Mouse (Mus musculus): Measurements from ENCODE around the gene Gm10251. TPM values are rescaled to one million over a fixed set of nuclear protein-coding genes. Genes with fewer than 3 reads are reported as not detected.
A peak's percentile ranks its signal among the peaks of the same experiment; 100 is the strongest.
"Not testable (repeated sequence)": the region's sequence is repeated elsewhere in the genome, so short reads cannot be mapped to it uniquely, and the experiment has no call there.

Gm10251 gene
- not detected in 2 replicates for polyA plus RNA-seq (2014; fragmentation: Nextera tagmentation; extraction: Ambion mirVana)

DNA sequence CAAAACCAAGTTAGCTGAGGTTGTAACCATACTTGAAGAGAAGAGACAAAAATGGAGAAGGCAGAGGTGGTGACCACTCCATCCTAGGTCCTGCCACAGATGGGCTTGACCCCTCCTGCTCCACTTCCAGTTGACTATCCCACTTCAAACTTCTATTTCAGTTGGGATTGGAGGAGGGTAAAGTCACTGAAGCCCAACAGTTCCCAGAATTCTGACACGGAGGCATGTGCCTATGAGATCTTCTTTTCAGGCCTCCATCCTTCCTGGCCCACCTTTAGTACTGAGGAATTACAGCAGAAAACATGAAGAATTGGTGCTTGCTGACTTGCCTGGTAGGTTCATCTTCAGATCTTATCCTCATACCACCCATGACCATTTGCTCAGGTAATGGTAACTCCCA, at the start of gene Gm10251:
Gene Gm10251, minus strand, starts transcription at position 101 of the 400 bp plus-strand sequence.
- not testable (repeated sequence) for ATAC-seq (ENCODE audit: low FRiP score); H3K4me2 ChIP-seq (replicated peaks; ENCODE audit: low read depth, low read length); H3K27ac ChIP-seq (ENCODE audit: low read depth, low read length); H3K27me3 ChIP-seq (ENCODE audit: control insufficient read depth, insufficient read depth, low read length); H3K9ac ChIP-seq (ENCODE audit: low read depth, low read length); H3K9me3 ChIP-seq (ENCODE audit: control insufficient read depth, low read length); DNase-seq (ENCODE audit: low spot score); H3K4me3 ChIP-seq (ENCODE audit: low read depth, low read length); H3K4me1 ChIP-seq (replicated peaks; ENCODE audit: control insufficient read depth, insufficient read depth, low read length); H3K36me3 ChIP-seq (ENCODE audit: control insufficient read depth, insufficient read depth, low read length)
- WGBS, result no CpG with 5 or more reads among the region's 1 CpGs

DNA sequence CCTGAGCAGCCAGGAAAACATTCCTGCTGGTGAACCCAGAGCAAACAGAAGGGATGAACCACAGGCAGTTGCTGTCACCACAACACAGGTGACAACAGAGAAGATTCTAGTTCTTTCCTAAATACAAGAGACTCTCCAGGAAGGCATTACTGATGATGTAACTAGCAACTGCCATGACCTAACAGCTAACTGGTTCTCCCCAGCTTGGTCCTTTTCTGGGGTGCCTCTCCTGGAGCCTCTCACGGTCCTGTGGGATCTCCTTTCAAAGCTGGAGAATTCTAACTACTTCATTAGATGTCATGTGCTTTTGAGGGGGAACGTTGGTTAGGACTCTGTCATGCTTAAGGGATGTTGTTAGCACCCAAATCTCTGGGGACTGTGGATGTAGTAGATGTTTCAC, 36.2 kb upstream of the Gm10251 start, which contains the start of gene Gm8050:
Gene Gm8050, minus strand, starts transcription at position 101 of the 400 bp plus-strand sequence.
- ATAC-seq (ENCODE audit: low FRiP score); H3K9me3 ChIP-seq (ENCODE audit: control insufficient read depth, low read length); H3K4me3 ChIP-seq (ENCODE audit: low read depth, low read length); H3K4me2 ChIP-seq (replicated peaks; ENCODE audit: low read depth, low read length); H3K36me3 ChIP-seq (ENCODE audit: control insufficient read depth, insufficient read depth, low read length); H3K27me3 ChIP-seq (ENCODE audit: control insufficient read depth, insufficient read depth, low read length); H3K27ac ChIP-seq (ENCODE audit: low read depth, low read length); DNase-seq (ENCODE audit: low spot score); H3K4me1 ChIP-seq (replicated peaks; ENCODE audit: control insufficient read depth, insufficient read depth, low read length); H3K9ac ChIP-seq (ENCODE audit: low read depth, low read length): not testable (repeated sequence)
- WGBS, result no CpG with 5 or more reads among the region's 2 CpGs

DNA sequence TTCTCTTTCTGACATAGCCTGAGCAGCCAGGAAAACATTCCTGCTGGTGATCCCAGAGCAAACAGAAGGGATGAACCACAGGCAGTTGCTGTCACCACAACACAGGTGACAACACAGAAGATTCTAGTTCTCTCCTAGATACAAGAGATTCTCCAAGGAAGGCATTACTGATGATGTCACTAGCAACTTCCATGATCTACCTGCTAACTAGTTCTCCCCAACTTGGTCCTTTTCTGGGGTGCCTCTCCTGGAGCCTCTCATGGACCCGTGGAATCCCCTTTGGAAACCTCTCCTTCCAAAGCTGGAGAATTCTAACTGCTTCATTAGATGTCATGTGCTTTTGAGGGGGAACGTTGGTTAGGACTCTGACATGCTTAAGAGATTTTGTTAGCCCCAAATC, 61.7 kb downstream of the Gm10251 start, which contains the start of gene Gm3460:
Gene Gm3460, minus strand, starts transcription at position 101 of the 400 bp plus-strand sequence.
- H3K27me3 ChIP-seq (ENCODE audit: control insufficient read depth, insufficient read depth, low read length); DNase-seq (ENCODE audit: low spot score); H3K4me3 ChIP-seq (ENCODE audit: low read depth, low read length); ATAC-seq (ENCODE audit: low FRiP score); H3K4me2 ChIP-seq (replicated peaks; ENCODE audit: low read depth, low read length); H3K36me3 ChIP-seq (ENCODE audit: control insufficient read depth, insufficient read depth, low read length); H3K9ac ChIP-seq (ENCODE audit: low read depth, low read length); H3K9me3 ChIP-seq (ENCODE audit: control insufficient read depth, low read length); H3K27ac ChIP-seq (ENCODE audit: low read depth, low read length); H3K4me1 ChIP-seq (replicated peaks; ENCODE audit: control insufficient read depth, insufficient read depth, low read length): not testable (repeated sequence)
- WGBS, result no CpG with 5 or more reads among the region's 2 CpGs

DNA sequence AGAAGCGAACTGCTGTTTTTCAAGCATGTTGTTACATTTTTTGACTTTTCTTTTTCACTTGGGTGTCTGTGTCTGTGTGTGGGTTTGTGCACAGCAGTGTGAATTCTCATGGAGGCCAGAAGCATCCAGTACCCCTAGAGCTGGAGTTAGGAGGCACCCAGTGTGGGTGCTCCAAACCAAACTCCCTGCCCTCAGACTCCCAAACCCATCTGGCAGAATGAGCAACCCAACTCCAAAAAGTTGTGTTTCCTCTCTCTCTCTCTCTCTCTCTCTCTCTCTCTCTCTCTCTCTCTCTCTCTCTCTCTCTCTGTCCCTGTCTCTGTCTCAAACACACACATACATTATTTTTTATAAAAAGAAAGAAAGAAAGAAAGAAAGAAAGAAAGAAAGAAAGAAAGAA, 77.5 kb downstream of the Gm10251 start:
- H3K9me3 ChIP-seq (ENCODE audit: control insufficient read depth, low read length); H3K4me2 ChIP-seq (replicated peaks; ENCODE audit: low read depth, low read length); H3K4me1 ChIP-seq (replicated peaks; ENCODE audit: control insufficient read depth, insufficient read depth, low read length); ATAC-seq (ENCODE audit: low FRiP score); H3K27ac ChIP-seq (ENCODE audit: low read depth, low read length); H3K9ac ChIP-seq (ENCODE audit: low read depth, low read length); H3K36me3 ChIP-seq (ENCODE audit: control insufficient read depth, insufficient read depth, low read length); H3K27me3 ChIP-seq (ENCODE audit: control insufficient read depth, insufficient read depth, low read length); H3K4me3 ChIP-seq (ENCODE audit: low read depth, low read length); DNase-seq (ENCODE audit: low spot score): not testable (repeated sequence)
- WGBS, result no CpG with 5 or more reads among the region's 1 CpGs

DNA sequence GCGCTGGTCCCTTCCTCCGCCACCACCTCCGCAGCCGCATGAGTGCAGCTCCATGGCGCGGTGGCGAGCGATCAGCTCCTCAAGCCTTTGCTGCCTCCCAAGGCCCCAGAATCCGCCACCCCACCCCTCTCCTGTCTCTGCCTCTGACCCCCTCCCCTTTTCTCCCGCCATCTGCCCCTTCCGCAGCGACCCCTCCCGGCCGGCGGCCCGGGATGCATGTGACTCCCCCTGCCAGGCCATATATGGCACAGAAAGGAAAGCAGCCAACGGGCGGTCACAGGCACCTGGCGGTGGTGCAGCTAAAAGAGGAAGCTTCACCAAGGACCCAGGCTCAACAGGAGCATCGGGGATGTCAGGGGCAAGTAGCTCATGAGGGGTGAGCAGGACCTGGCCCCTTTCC, 79.0 kb downstream of the Gm10251 start:
- H3K27me3 ChIP-seq (ENCODE audit: control insufficient read depth, insufficient read depth, low read length); ATAC-seq (ENCODE audit: low FRiP score); H3K9ac ChIP-seq (ENCODE audit: low read depth, low read length); H3K36me3 ChIP-seq (ENCODE audit: control insufficient read depth, insufficient read depth, low read length); H3K9me3 ChIP-seq (ENCODE audit: control insufficient read depth, low read length); H3K4me1 ChIP-seq (replicated peaks; ENCODE audit: control insufficient read depth, insufficient read depth, low read length); H3K27ac ChIP-seq (ENCODE audit: low read depth, low read length): not testable (repeated sequence)
- WGBS, result 2% methylated on average over 16 of the region's 20 CpGs
- Histone ChIP-seq H3K4me3 (ENCODE audit: low read depth, low read length) (peak overlapping the region; percentile 27), H3K4me2 (replicated peaks; ENCODE audit: low read depth, low read length) (peak overlapping the region; percentile 56)
- peak; percentile 58 for DNase-seq (ENCODE audit: low spot score)

DNA sequence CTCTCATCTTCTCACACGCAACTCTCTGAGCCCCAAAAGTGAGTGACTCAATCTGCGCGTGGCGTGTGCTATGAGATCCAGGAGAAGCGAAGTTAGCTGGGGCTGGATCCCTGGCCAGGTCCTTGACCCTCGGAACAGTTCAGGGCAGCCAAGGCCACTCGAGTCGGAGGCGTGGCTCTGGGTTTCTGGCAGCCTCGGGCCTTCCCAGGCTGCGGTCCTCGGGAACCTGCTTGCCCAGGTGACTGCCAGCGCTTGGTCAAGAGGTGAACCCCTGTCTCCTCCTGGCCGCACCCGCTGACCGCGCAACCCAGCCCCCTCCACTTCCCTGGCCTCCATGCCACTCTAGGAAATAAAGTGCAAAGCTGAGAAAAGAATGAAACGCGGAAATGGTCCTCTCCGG, 79.4 kb downstream of the Gm10251 start:
- H3K4me3 ChIP-seq (ENCODE audit: low read depth, low read length), result peak overlapping the region; percentile 27
- H3K27me3 ChIP-seq (ENCODE audit: control insufficient read depth, insufficient read depth, low read length); ATAC-seq (ENCODE audit: low FRiP score); H3K4me1 ChIP-seq (replicated peaks; ENCODE audit: control insufficient read depth, insufficient read depth, low read length); H3K27ac ChIP-seq (ENCODE audit: low read depth, low read length); H3K36me3 ChIP-seq (ENCODE audit: control insufficient read depth, insufficient read depth, low read length); H3K9me3 ChIP-seq (ENCODE audit: control insufficient read depth, low read length); H3K9ac ChIP-seq (ENCODE audit: low read depth, low read length): not testable (repeated sequence)
- 3% methylated on average over 18 of the region's 20 CpGs for WGBS
- DNase-seq (ENCODE audit: low spot score), result peak; percentile 25
- peak overlapping the region; percentile 56 for H3K4me2 ChIP-seq (replicated peaks; ENCODE audit: low read depth, low read length)

DNA sequence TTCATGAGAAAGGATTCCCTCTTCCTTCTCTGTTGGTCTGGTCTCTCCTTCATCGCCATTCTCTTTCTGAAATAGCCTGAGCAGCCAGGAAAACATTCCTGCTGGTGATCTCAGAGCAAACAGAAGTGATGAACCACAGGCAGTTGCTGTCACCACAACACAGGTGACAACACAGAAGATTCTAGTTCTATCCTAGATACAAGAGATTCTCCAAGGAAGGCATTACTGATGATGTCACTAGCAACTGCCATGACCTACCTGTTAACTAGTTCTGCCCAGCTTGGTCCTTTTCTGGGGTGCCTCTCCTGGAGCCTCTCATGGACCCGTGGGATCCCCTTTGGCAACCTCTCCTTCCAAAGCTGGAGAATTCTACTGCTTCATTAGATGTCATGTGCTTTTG, 93.5 kb downstream of the Gm10251 start, which contains the start of gene Gm3629:
Gene Gm3629, minus strand, starts transcription at position 101 of the 400 bp plus-strand sequence.
- H3K9ac ChIP-seq (ENCODE audit: low read depth, low read length); ATAC-seq (ENCODE audit: low FRiP score); H3K27me3 ChIP-seq (ENCODE audit: control insufficient read depth, insufficient read depth, low read length); DNase-seq (ENCODE audit: low spot score); H3K36me3 ChIP-seq (ENCODE audit: control insufficient read depth, insufficient read depth, low read length); H3K4me1 ChIP-seq (replicated peaks; ENCODE audit: control insufficient read depth, insufficient read depth, low read length); H3K4me3 ChIP-seq (ENCODE audit: low read depth, low read length); H3K4me2 ChIP-seq (replicated peaks; ENCODE audit: low read depth, low read length); H3K9me3 ChIP-seq (ENCODE audit: control insufficient read depth, low read length); H3K27ac ChIP-seq (ENCODE audit: low read depth, low read length): not testable (repeated sequence)
- 44% methylated on average over 1 of the region's 2 CpGs for WGBS

Other genes with a start within 250 kb of the Gm10251 start
- not detected in 2 replicates for gene Gm3594, start 239.6 kb downstream of the Gm10251 start, polyA plus RNA-seq (2014; fragmentation: Nextera tagmentation; extraction: Ambion mirVana)
- not detected in 2 replicates for gene Gm8356, start 146.9 kb downstream of the Gm10251 start, polyA plus RNA-seq (2014; fragmentation: Nextera tagmentation; extraction: Ambion mirVana)
- 0.23 and 0.35 TPM in 2 replicates for gene Gm3629, start 93.6 kb downstream of the Gm10251 start, polyA plus RNA-seq (2014; fragmentation: Nextera tagmentation; extraction: Ambion mirVana)
- not detected in 2 replicates for gene Gm3460, start 61.8 kb downstream of the Gm10251 start, polyA plus RNA-seq (2014; fragmentation: Nextera tagmentation; extraction: Ambion mirVana)
- 0.22 TPM in 1 of 2 replicates, not detected in the other for gene Gm8050, start 36.1 kb upstream of the Gm10251 start, polyA plus RNA-seq (2014; fragmentation: Nextera tagmentation; extraction: Ambion mirVana)
- gene Gm3636, start 58.2 kb upstream of the Gm10251 start, polyA plus RNA-seq (2014; fragmentation: Nextera tagmentation; extraction: Ambion mirVana), result 7.1 and 7.4 TPM in 2 replicates
- not detected in 2 replicates for gene Gm8362, start 90.2 kb upstream of the Gm10251 start, polyA plus RNA-seq (2014; fragmentation: Nextera tagmentation; extraction: Ambion mirVana)
- gene Gm3642, start 156.1 kb upstream of the Gm10251 start, polyA plus RNA-seq (2014; fragmentation: Nextera tagmentation; extraction: Ambion mirVana), result not detected in 2 replicates
- gene Gm3667, start 205.8 kb upstream of the Gm10251 start, polyA plus RNA-seq (2014; fragmentation: Nextera tagmentation; extraction: Ambion mirVana), result 2.0 and 2.4 TPM in 2 replicates